Mouse (Mus musculus) adipocyte (in vitro differentiated cells): ENCODE results near the gene Marc2.

Source experiments
- DNase-seq: peaks from one replicate; pipeline ENCODE4 v3.0.0-alpha.2; 2016; ENCODE audit warnings: low spot score

Gene Marc2

DNA sequence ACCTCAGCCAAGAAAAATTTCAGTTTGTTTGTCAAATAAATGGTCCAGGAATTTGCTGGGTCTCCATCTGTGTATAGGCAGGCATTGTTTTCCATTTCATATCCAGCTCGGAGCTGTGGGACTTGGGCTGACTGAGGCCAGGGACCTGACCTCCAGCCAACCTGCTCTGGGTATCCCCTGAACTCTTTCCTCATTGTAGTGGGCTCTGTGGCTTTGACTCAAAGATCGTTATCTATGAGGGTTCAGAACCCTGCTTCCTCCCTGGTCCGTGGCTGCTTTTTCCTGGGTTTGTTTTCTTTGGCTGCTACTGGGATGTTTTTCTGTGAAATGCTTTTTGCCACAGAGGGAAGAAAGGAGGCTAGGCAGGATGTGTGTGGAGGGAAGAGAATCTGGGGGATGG is 7.7 kb upstream of the Marc2 start:
- no peak for DNase-seq

DNA sequence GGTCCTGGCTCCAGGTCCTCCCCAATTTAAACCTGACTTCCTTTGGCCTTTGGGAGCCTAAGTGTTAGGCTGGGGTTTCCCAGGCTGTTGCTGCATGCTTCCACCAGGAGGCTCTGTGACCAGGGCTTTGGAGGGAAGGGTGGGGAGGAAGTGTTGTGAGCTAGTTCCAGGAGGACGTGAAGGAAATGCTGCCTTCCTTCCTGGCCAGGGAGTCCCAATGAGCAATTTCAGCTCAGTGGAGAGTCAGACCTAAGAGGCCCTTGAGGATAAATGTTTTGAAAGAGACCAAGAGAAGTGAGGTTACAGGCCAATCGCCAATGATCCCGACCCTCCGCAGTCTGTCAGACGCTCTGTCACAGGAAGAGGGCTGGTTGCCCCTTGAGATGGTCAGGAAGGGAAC is 7.1 kb upstream of the Marc2 start:
- DNase-seq: peak; percentile 77

DNA sequence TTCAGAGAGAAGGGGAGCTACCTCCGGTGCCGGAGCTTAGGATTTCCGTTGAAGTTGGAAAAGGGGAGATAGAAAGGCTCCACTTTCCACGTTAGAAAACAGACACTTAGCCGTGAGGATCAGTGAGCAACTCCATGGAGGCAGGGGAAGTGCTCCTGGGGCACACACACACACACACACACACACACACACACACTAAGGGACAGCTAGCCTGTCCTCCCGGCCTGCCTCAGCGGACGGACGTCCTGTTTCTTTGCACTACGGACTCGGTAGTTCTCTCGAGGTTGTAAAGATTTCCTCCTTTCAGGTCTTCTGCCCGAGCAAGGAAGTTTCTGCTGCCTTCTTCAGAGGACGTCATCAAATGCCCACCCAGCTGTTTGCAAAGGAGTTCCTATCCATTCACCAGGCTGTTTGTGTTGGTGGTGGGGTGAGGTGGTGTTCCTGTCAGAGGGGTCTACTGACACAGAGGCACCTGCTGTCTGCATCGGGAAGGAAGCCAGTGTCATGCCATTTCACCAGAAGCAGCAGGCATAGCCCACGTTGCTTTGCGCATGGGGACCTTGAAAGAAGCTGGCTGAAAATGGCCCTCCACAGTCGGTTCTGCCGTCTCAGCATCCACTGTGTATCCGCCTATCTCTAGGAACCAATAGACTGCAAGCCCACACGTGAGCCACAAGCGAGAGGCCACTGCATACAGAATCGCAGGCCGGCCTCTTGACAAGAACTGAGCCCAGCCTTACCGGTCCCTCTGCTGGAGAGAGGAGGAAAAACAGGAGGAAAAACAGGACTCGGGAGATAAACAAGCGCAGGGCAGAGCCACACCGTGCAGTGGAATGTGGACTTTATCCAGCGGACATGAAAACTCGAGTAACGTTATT is 5.7 kb upstream of the Marc2 start:
- DNase-seq: peak; percentile 81

DNA sequence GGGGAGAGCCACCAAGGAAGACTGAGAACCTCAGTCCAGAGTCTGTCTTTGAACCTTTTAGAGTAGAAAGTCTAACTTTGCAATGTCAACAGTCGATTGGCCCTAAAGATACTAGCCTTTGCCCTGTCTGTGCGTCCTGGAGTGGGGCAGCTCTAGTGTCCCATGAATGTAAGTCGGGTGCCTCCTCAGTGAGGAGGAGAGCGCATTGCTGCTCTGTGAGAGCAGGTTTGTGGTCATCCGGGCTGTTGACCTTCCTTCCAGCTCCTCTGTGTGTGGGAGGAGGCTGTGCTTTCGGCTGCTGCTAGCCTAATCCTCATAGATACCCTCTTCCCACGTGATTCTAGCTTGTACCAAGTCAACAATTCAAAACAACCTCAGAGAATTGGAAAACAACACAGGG is 4.9 kb upstream of the Marc2 start:
- DNase-seq: no peak

DNA sequence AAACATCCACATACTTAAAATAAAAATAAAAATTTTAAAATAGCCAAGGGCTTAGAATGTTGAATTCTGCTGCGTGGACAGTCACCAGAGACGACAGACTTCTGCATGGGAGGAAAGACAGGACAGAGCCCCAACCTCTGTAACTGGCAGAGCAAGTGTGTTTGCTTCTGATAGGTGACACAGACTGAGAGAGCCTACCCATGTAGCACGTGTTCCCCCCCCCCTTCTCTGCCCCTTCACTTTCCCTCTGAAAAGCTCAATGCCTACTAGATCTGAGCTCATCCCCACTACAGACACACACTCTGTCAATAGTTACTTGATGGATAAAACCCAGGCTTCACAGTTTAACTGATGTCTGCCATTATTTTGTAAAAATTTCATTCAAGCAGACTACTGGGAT is 722 bp upstream of the Marc2 start:
- DNase-seq: no peak

- DNase-seq: peak; percentile 92
Observed at GRCm38 (mm10) chr1:184845111-184846071, 860 bp downstream of the Marc2 start.

DNA sequence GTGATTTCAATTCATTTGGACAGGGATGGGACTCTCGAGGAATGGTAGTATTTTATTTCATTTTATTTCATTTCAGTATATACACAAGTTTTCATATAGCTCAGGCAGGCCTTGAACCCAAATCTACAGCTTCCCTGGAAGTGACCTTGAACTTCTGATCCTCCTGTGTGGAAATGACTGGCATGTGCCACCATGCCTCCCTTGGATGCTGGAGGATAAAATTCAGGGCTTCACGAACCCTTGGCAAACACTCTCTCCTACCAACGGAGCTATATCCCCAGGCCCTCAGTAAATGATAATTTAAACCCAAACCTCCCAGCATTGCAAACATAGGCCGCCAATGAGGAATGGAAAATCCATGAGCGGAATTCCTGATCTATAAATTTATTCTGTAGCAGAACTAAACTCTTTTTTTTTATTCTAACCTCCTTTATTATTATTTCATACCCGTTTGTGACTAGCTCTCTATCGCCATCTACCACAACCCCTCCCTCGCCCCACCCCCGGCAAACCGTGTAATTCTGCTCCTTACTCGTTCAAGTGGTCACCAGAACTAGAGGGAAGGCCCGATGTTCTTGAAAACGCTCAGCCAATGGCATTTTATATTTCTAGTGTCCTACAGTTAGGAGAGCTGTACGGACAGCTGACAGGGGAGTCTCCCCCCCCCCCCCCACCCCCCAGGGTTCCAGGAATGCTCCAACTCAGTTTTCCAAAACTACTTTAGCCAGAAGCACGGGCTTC is 1.8 kb downstream of the Marc2 start:
- peak; percentile 75 for DNase-seq

DNA sequence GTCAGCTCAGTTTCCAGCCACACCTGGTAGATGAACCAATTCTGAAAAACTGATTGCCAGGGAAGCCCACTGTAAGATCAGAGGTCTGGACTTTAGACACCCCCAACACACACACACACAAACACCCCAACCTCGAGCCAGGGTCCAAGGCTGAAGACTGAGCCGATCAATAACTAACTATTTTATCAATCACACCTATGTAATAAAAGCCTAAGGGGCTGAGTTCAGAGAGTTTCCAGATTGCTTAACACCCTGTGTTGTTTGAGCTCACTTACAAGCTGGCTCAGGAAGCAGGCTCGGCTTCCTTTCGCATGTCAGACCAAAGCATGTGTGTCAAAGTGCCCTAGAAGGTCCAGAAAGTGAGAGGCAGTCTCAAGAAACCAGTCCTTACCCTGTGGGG is 8.6 kb downstream of the Marc2 start:
- no peak for DNase-seq

DNA sequence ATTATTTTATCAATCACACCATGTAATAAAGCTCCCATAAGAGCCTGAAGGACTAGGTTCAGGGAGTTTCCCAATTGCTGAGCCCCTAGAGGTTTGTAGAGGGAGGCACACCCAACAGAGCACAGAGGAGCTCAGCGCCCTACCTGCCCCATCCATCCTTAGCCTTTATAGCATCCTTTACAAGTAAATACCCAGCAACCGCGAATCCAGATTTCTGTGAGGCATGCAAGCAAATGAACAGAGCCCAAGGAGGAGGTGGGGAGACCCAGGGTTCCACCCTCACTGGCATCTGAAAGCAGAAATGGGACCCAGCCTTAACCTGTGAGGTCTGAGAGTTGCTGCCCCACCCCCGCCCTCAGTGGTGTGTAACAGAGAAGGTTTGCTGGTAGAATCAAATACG is 9.9 kb downstream of the Marc2 start:
- no peak for DNase-seq

DNA sequence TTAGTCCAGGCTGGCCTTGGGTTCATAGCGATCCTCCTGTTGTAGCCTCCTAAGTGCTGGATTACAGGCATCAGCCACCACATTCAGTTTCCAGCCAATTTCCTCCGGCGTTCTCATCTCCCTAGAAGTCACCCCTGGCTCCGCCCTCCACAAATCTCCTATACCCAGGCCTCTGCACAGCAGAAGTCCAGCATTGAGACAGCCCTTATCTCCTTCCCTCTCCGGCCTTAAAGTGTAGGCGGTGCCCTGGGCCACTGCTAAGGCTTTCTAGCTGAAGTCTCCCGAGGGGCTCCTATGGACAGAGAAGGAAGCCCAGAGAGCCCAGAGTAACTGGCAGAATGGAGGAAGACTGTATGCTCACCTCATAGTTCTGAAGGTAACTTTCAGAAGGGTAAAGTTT is 12.8 kb downstream of the Marc2 start:
- no peak for DNase-seq

GRCm38 (mm10) chr1:184832211-184832610 is 14.0 kb downstream of the Marc2 start:
- DNase-seq: peak; percentile 37

DNA sequence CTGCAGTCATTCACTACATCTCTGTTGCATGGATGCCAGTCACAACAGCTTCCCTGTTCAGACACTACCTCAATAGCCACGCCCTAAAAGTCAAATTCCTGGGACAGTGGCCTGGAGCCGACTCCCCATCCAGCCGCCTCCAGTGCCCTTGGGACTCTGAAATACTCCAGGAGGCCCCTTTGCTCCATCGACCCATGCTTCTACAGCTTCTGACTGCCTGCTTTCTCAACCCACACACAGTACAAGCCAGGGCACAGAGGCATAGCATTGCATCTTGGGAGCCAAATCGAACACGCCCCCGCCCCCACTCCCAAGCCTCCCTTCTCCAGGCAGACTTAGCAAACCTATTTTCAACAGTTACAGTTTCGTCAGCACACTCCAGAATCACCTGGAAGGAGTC is 16.4 kb downstream of the Marc2 start:
- peak; percentile 82 for DNase-seq

DNA sequence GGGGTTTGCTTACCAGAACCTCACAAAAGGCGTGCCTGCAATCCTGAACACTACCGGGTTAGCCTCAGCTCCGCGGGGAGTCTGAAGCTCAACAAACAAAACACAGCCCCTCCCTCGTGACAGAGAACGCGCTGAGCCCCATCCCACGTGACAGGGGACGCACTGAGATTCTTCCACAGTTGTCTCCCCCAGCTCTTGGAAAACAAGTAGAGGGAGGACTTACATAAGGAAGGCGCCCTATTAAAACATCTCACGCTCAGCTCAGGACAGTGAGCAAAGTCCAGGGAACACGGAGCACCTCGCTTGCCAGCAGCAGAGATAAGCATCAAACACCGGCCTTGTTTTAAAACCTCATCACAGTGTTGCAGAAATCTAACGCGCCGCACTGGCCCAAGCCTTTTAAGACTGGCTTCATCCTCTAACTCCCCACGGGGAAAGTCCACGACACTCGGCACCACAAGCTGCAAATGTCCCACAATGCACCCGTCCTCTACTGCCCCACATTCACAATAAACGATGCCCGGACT is 19.0 kb downstream of the Marc2 start:
- no peak for DNase-seq

DNA sequence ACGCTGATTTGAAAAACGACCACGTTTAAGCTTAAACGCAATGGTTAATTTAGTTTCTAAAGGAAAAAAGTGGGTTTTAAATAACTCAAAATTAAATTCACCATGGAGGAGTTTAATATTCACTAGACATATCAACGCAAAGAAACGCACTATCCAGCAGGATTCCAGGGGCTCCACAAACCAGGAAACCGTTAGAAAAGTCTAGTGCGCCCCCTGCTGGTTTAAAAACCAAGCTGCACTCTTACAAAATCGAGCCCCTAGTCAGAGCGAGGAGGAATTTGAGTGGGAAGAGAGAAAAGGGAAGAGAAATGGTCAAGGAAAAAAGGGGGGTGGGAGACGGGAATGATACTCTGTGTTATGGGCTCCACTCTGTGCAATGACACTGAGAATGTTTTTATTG is 21.2 kb downstream of the Marc2 start:
- peak; percentile 56 for DNase-seq

DNA sequence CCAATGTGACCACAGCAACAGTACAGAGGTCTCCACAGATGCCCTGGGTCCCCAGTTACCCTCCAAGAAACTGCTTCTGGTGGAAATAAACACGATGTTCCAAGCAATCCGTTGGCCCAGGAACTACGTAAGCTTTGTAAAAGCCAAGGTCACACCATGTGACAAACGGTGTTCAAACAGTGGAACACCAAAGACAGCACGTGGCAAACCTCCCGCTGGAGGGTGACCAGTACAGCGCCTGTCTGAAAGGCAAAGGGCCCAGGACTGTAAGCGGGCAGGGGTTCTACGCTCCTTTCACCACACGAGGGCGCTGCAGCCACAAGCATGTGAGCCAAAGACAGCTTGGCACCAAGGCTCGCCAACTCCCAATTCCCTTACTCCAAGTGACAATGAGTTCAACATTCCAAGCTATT is 21.8 kb downstream of the Marc2 start:
- peak; percentile 96 for DNase-seq

DNA sequence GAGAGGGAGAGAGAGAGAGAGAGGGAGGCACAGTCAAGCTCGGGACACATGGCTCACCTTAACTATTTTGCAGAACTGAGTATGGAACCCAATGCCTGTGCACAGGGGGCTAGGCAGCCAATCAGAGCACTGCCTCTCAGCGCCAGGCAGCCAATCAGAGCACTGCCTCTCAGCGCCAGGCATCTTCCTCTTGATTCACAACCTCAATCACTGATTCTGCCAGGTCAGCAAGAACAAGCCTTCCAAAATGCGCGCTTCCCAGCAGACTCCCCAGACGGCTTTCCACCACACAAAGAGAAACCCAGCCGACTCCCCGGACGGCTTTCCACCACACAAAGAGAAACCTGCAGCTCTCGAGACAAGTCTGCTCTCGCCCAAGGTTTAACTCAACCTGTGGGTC is 23.6 kb downstream of the Marc2 start:
- DNase-seq: no peak

DNA sequence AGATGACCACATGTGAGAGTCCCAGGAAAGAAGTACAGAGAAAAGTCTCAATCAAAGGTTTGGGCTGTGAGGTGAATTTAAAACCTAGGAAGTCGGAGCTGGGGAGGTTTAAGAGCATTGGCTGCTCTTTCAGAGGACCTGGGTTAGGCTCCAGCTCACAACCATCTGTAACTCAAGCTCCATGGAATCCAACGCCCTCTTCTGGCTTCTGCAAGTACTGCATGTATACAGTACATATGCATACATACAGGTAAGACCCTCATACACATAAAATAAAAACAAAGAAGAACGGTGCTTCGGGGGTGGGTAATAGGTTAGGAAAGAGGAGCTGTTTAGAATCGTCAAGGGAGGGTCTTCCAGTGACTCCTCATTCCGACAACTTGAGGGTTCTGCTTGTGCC is 28.5 kb downstream of the Marc2 start:
- no peak for DNase-seq

DNA sequence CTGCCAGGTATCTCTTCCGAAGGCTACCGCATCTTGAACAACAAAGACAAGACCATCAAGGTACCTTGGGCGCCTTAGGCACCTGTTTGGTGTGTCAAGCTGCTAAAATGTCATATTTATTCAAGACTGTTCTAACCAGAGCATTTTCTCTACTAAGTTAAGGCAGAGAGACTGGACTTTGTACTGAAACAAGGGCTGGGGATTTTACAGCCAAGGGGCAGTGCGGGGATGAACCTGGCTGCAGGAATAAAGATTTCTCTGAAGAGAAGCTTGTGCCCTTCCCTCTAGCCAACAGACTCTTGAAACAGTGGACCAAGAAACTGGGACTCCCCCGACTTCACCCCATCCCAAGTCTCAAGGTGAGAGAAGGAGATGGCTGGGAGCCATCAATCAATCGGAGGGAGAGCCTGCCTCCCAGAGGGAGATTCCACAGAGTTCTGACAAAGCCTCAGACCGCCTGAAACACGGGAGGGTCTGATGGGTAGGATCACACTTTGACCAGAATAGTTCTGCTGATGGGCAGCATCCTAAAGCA is 34.5 kb downstream of the Marc2 start:
- DNase-seq: no peak

DNA sequence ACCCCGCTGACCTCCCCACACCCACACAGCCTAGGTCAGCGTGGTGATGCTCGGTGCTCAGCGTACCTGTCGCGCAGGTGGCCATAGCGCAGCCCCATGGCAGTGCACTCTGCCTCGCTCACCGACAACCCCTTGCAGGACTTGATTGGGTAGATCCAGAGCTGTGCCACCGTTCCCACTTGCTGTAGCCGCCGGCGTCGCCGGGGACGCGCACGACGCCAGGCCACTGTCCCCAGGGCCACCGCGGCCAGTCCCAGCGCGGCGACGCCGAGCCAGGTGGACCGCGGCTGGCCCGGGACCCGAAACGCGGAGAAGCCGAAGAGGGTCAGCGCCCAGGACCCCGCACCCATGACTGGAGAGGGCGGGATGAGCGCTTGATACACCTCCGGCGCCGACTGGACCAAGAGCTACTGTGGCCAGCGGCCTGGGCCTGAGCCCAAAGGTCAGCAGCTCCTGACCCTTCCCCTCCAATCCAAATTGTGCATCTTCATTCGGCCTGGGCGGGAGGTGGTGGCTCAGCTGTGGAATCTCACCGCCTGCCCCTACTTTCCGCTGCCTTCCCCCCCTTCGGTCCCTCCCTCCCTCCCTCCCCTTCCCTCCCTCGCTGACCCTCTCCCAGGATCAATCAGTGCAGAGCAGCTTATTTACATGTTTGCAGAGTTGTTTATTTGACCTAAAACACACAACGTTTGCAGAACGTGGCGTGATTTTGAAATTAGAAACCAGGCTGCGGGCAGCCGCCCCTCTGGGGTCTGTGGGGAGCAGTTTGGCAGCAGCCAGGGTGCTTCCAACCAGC is 35.3 kb downstream of the Marc2 start, which contains the start of gene Marc1:
TSS of gene Marc1 (minus strand) at position 534 of the 796 bp plus-strand sequence.
- no peak for DNase-seq

- no peak for DNase-seq
Observed at GRCm38 (mm10) chr1:184809578-184810001, 36.7 kb downstream of the Marc2 start.
